Mouse (Mus musculus): ENCODE measurements around the gene Wdr93.

- TF ChIP-seq GATA1 (IDR thresholded peaks at IDR 0.05; ENCODE audit: low read length): no peak
- TF ChIP-seq TAL1 (IDR thresholded peaks at IDR 0.05; ENCODE audit: low read length): no peak
Observed at GRCm38 (mm10) chr7:79747659-79748058, 4.7 kb downstream of the Wdr93 start.

All from erythroblast, embryonic 14.5 days (primary cell).